In genomic region chr8:104592566-104592965, GRCm38 (mm10) we compare ENCODE assay signal across 11 mouse cellular contexts. TPM values are rescaled to one million over a fixed set of nuclear protein-coding genes. Genes with fewer than 3 reads are reported as not detected.
A peak's percentile ranks its signal among the peaks of the same experiment; 100 is the strongest.
DNase-seq lines count a peak whose midpoint lies in the region; ATAC-seq and TF ChIP-seq lines count a peak whose summit lies in the region.
"Had no signal": no experiment of that assay in that cellular context is flagged by ENCODE, and none has a peak within 500 bp of the region (broad histone marks: within the 10 kb centered on the region; RNA-seq: fewer than 3 reads in every experiment).

No protein-coding gene starts in this region.

- no peak overlapping the region for H3K9ac ChIP-seq in kidney, postnatal 0 days (ENCODE audit: low read depth, low read length)
- no peak overlapping the region for H3K9ac ChIP-seq in forebrain, postnatal 0 days
- no peak overlapping the region for H3K9ac ChIP-seq in liver, embryonic 11.5 days (ENCODE audit: low read depth, low read length)
- H3K9ac ChIP-seq in stomach, embryonic 14.5 days (replicated peaks; ENCODE audit: low read depth, low read length), result no peak overlapping the region

- no peak overlapping the region for H3K27ac ChIP-seq in kidney, postnatal 0 days
- no peak overlapping the region for H3K27ac ChIP-seq in forebrain, postnatal 0 days (ENCODE audit: low read depth, low read length)
- no peak overlapping the region for H3K27ac ChIP-seq in liver, embryonic 11.5 days (ENCODE audit: low read depth, low read length)
- H3K27ac ChIP-seq in stomach, embryonic 14.5 days (ENCODE audit: low read length), result no peak overlapping the region
- H3K27ac ChIP-seq in left cerebral cortex, adult 2 months, result no peak overlapping the region

- no peak for DNase-seq in kidney, postnatal 0 days (ENCODE audit: low spot score)
- DNase-seq in kidney, adult 9 months, result no peak
- no peak for DNase-seq in forebrain, postnatal 0 days
- no peak for DNase-seq in liver, embryonic 11.5 days (ENCODE audit: low spot score)
- no peak for DNase-seq in left cerebral cortex, adult 2 months (ENCODE audit: extremely low spot score in 1 of 2, low spot score in 2 of 2)
- DNase-seq in layer of hippocampus, postnatal 25 days (ENCODE audit: extremely low spot score in 1 of 2, low spot score in 1 of 2), result no peak
- DNase-seq: cerebellum, adult 11-12 months; left cerebral cortex, postnatal 4 days had no signal

- intact Hi-C loops in left cerebral cortex, adult 2 months (cut with DNase I), result no loop called here

- H3K4me3 ChIP-seq in kidney, postnatal 0 days (replicated peaks; ENCODE audit: low read depth, low read length), result no peak overlapping the region
- H3K4me3 ChIP-seq in forebrain, postnatal 0 days (ENCODE audit: low read depth, low read length), result no peak overlapping the region
- H3K4me3 ChIP-seq in liver, embryonic 11.5 days (ENCODE audit: low read depth, low read length), result peak overlapping the region; percentile 56
- no peak overlapping the region for H3K4me3 ChIP-seq in stomach, embryonic 14.5 days (ENCODE audit: low read depth, low read length)
- H3K4me3 ChIP-seq in left cerebral cortex, adult 2 months, result no peak overlapping the region

- ATAC-seq in kidney, postnatal 0 days (replicated peaks; ENCODE audit: low FRiP score, low read depth), result no peak
- ATAC-seq in forebrain, postnatal 0 days, result no peak
- no peak for ATAC-seq in liver, embryonic 11.5 days (replicated peaks; ENCODE audit: low FRiP score)
- no peak for ATAC-seq in stomach, embryonic 14.5 days (ENCODE audit: insufficient number of reproducible peaks, insufficient read depth, low FRiP score, low read depth)
- no peak for ATAC-seq in cerebellum, adult (ENCODE audit: insufficient number of reproducible peaks, low FRiP score, low TSS enrichment)

- no peaks in the 10 kb centered on the region; the same call in none of the 2 replicates for H3K4me1 ChIP-seq in kidney, postnatal 0 days (replicated peaks; ENCODE audit: insufficient read depth, low read length)
- H3K4me1 ChIP-seq in forebrain, postnatal 0 days (ENCODE audit: insufficient read depth), result peaks cover 4% of the 10 kb centered on the region
- H3K4me1 ChIP-seq in liver, embryonic 11.5 days (replicated peaks; ENCODE audit: control insufficient read depth, insufficient read depth, low read length), result peaks cover 11% of the 10 kb centered on the region
- H3K4me1 ChIP-seq in stomach, embryonic 14.5 days (ENCODE audit: control insufficient read depth, insufficient read depth, low read length), result peaks cover 9% of the 10 kb centered on the region; the same call in 1 of the 2 replicates

- H3K9me3 ChIP-seq in kidney, postnatal 0 days (replicated peaks; ENCODE audit: low read length), result no peaks in the 10 kb centered on the region
- H3K9me3 ChIP-seq in forebrain, postnatal 0 days (ENCODE audit: low read length), result no peaks in the 10 kb centered on the region
- no peaks in the 10 kb centered on the region for H3K9me3 ChIP-seq in liver, embryonic 11.5 days (ENCODE audit: control insufficient read depth, low read length)
- H3K9me3 ChIP-seq in stomach, embryonic 14.5 days (ENCODE audit: control insufficient read depth, low read depth, low read length), result no peaks in the 10 kb centered on the region

- H3K27me3 ChIP-seq in kidney, postnatal 0 days (ENCODE audit: insufficient read depth, low read length), result no peaks in the 10 kb centered on the region
- no peaks in the 10 kb centered on the region for H3K27me3 ChIP-seq in forebrain, postnatal 0 days (ENCODE audit: insufficient read depth, low read length)
- H3K27me3 ChIP-seq in liver, embryonic 11.5 days (replicated peaks; ENCODE audit: control insufficient read depth, insufficient read depth, low read length), result no peaks in the 10 kb centered on the region
- no peaks in the 10 kb centered on the region for H3K27me3 ChIP-seq in stomach, embryonic 14.5 days (ENCODE audit: control insufficient read depth, insufficient read depth, low read length)

- H3K4me2 ChIP-seq in kidney, postnatal 0 days (ENCODE audit: low read length), result peak overlapping the region; percentile 65
- 0 out of 2 replicates have a peak overlapping the region, but pooled peaks have one; percentile 90 for H3K4me2 ChIP-seq in forebrain, postnatal 0 days (ENCODE audit: low read depth)
- H3K4me2 ChIP-seq in liver, embryonic 11.5 days, result peak overlapping the region; percentile 81
- peak overlapping the region; percentile 84 for H3K4me2 ChIP-seq in stomach, embryonic 14.5 days (replicated peaks; ENCODE audit: low read depth, low read length)

- H3K36me3 ChIP-seq in kidney, postnatal 0 days (ENCODE audit: insufficient read depth, low read length), result peaks cover 17% of the 10 kb centered on the region
- H3K36me3 ChIP-seq in forebrain, postnatal 0 days (ENCODE audit: insufficient read depth), result peaks cover 21% of the 10 kb centered on the region
- peaks cover 13% of the 10 kb centered on the region for H3K36me3 ChIP-seq in liver, embryonic 11.5 days (ENCODE audit: control insufficient read depth, insufficient read depth, low read length)
- H3K36me3 ChIP-seq in stomach, embryonic 14.5 days (ENCODE audit: control insufficient read depth, insufficient read depth, low read length), result peaks cover 25% of the 10 kb centered on the region

- 52% methylated on average over 6 of the region's 6 CpGs for WGBS in kidney, postnatal 0 days
- 74% methylated on average over 6 of the region's 6 CpGs for WGBS in forebrain, postnatal 0 days
- 74% methylated on average over 6 of the region's 6 CpGs for WGBS in liver, embryonic 11.5 days
- 63% methylated on average over 6 of the region's 6 CpGs for WGBS in stomach, embryonic 14.5 days

- TF ChIP-seq CTCF in kidney, postnatal 0 days (IDR thresholded peaks at IDR 0.05; ENCODE audit: low read depth), result no peak
- TF ChIP-seq CTCF in forebrain, postnatal 0 days (IDR thresholded peaks at IDR 0.05; ENCODE audit: low read depth), result no peak
- TF ChIP-seq CTCF in left cerebral cortex, adult 2 months (IDR thresholded peaks at IDR 0.05), result no peak

RNA-seq across cellular contexts. Expression of gene Pdp2, which starts 1.3 kb away (rescaled TPM):
- 12.6 and 14.5 TPM in 2 replicates for polyA plus RNA-seq in kidney, postnatal 0 days (2015; fragmentation: Nextera tagmentation; extraction: Ambion mirVana)
- 11.8 and 13.2 TPM in 2 replicates for total RNA-seq in forebrain, postnatal 0 days (2014; rRNA removed)
- polyA plus RNA-seq in forebrain, postnatal 0 days (2015; fragmentation: Nextera tagmentation; extraction: Ambion mirVana), result 8.8 and 14.6 TPM in 2 replicates
- polyA plus RNA-seq in liver, embryonic 11.5 days (2014; fragmentation: Nextera tagmentation; extraction: Ambion mirVana), result 10.6 and 11.1 TPM in 2 replicates
- 13.7 and 14.3 TPM in 2 replicates for polyA plus RNA-seq in stomach, embryonic 14.5 days (2014; fragmentation: Nextera tagmentation; extraction: Ambion mirVana)
- 1 to 10 TPM; 8.4 to 8.5 TPM for total RNA-seq in left cerebral cortex, adult 2 months (2021)
- 1 to 10 TPM; 7.8 to 8.1 TPM for total RNA-seq in layer of hippocampus, postnatal 25 days (2021)

RNA-seq across cellular contexts. Expression of gene Cdh16, which starts 31.6 kb away (rescaled TPM):
- polyA plus RNA-seq in kidney, postnatal 0 days (2015; fragmentation: Nextera tagmentation; extraction: Ambion mirVana), result 439 and 476 TPM in 2 replicates
- not detected in 2 replicates for total RNA-seq in forebrain, postnatal 0 days (2014; rRNA removed)
- polyA plus RNA-seq in forebrain, postnatal 0 days (2015; fragmentation: Nextera tagmentation; extraction: Ambion mirVana), result not detected in 2 replicates
- 0.18 and 0.34 TPM in 2 replicates for polyA plus RNA-seq in liver, embryonic 11.5 days (2014; fragmentation: Nextera tagmentation; extraction: Ambion mirVana)
- polyA plus RNA-seq in stomach, embryonic 14.5 days (2014; fragmentation: Nextera tagmentation; extraction: Ambion mirVana), result 4.9 and 6.0 TPM in 2 replicates
- total RNA-seq in left cerebral cortex, adult 2 months (2021), result not detected
- total RNA-seq in layer of hippocampus, postnatal 25 days (2021), result not detected
- total RNA-seq: left cerebral cortex, postnatal 4 days had no signal
- polyA plus RNA-seq: frontal cortex, adult 2 months had no signal

RNA-seq across cellular contexts. Expression of gene Rrad, which starts 38.6 kb away (rescaled TPM):
- 13.5 and 15.7 TPM in 2 replicates for polyA plus RNA-seq in kidney, postnatal 0 days (2015; fragmentation: Nextera tagmentation; extraction: Ambion mirVana)
- total RNA-seq in forebrain, postnatal 0 days (2014; rRNA removed), result 5.2 and 5.3 TPM in 2 replicates
- polyA plus RNA-seq in forebrain, postnatal 0 days (2015; fragmentation: Nextera tagmentation; extraction: Ambion mirVana), result 2.2 and 2.9 TPM in 2 replicates
- polyA plus RNA-seq in liver, embryonic 11.5 days (2014; fragmentation: Nextera tagmentation; extraction: Ambion mirVana), result 1.6 and 4.1 TPM in 2 replicates
- 7.9 and 8.2 TPM in 2 replicates for polyA plus RNA-seq in stomach, embryonic 14.5 days (2014; fragmentation: Nextera tagmentation; extraction: Ambion mirVana)
- 1 to 10 TPM; 4.0 to 4.4 TPM for total RNA-seq in left cerebral cortex, adult 2 months (2021)
- total RNA-seq in layer of hippocampus, postnatal 25 days (2021), result 1 to 10 TPM; 1.4 to 1.5 TPM

RNA-seq across cellular contexts. Expression of gene Ciao2b, which starts 49.2 kb away (rescaled TPM):
- polyA plus RNA-seq in kidney, postnatal 0 days (2015; fragmentation: Nextera tagmentation; extraction: Ambion mirVana), result 92.7 and 93.0 TPM in 2 replicates
- 54.9 and 61.9 TPM in 2 replicates for total RNA-seq in forebrain, postnatal 0 days (2014; rRNA removed)
- 108 and 110 TPM in 2 replicates for polyA plus RNA-seq in forebrain, postnatal 0 days (2015; fragmentation: Nextera tagmentation; extraction: Ambion mirVana)
- 93.1 and 94.0 TPM in 2 replicates for polyA plus RNA-seq in liver, embryonic 11.5 days (2014; fragmentation: Nextera tagmentation; extraction: Ambion mirVana)
- 89.7 and 94.1 TPM in 2 replicates for polyA plus RNA-seq in stomach, embryonic 14.5 days (2014; fragmentation: Nextera tagmentation; extraction: Ambion mirVana)
- 10 to 100 TPM; 30.2 to 34.3 TPM for total RNA-seq in left cerebral cortex, adult 2 months (2021)
- total RNA-seq in layer of hippocampus, postnatal 25 days (2021), result 10 to 100 TPM; 24.9 to 35.8 TPM

RNA-seq across cellular contexts. Expression of gene Car7, which starts 58.1 kb away (rescaled TPM):
- 5.2 and 5.8 TPM in 2 replicates for polyA plus RNA-seq in kidney, postnatal 0 days (2015; fragmentation: Nextera tagmentation; extraction: Ambion mirVana)
- 2.2 and 2.5 TPM in 2 replicates for total RNA-seq in forebrain, postnatal 0 days (2014; rRNA removed)
- 1.6 and 2.0 TPM in 2 replicates for polyA plus RNA-seq in forebrain, postnatal 0 days (2015; fragmentation: Nextera tagmentation; extraction: Ambion mirVana)
- 2.1 and 2.3 TPM in 2 replicates for polyA plus RNA-seq in liver, embryonic 11.5 days (2014; fragmentation: Nextera tagmentation; extraction: Ambion mirVana)
- polyA plus RNA-seq in stomach, embryonic 14.5 days (2014; fragmentation: Nextera tagmentation; extraction: Ambion mirVana), result 0.55 and 1.6 TPM in 2 replicates
- 10 to 100 TPM; 31.9 to 32.3 TPM for total RNA-seq in left cerebral cortex, adult 2 months (2021)
- 10 to 100 TPM; 14.8 to 26.6 TPM for total RNA-seq in layer of hippocampus, postnatal 25 days (2021)

Comparison
In these comparisons a context has a peak if more than half of its experiments do, and no peak if none do; other contexts are left out.
1. RNA of gene Cdh16, which starts 31.6 kb away (polyA plus RNA-seq): 439 to 476 TPM in kidney, postnatal 0 days; 4.9 to 6.0 TPM in stomach, embryonic 14.5 days, 0.18 to 0.34 TPM in liver, embryonic 11.5 days and not detected in forebrain, postnatal 0 days; every median in the first group is over 10 times any median in the second.
2. Peak in every context shown above with its lines, with median percentiles within 50 percentile points of each other: H3K4me2 ChIP-seq.